Mouse (Mus musculus): ENCODE data around the gene Ugt1a9. TPM values are rescaled to one million over a fixed set of nuclear protein-coding genes. Genes with fewer than 3 reads are reported as not detected.
"Not testable (repeated sequence)": the region's sequence is repeated elsewhere in the genome, so short reads cannot be mapped to it uniquely, and the experiment has no call there.

The Ugt1a9 gene
- not detected for total RNA-seq (2021)
- long read RNA-seq, experiment 1: 0 reads
- long read RNA-seq, experiment 2: 0 reads

DNA sequence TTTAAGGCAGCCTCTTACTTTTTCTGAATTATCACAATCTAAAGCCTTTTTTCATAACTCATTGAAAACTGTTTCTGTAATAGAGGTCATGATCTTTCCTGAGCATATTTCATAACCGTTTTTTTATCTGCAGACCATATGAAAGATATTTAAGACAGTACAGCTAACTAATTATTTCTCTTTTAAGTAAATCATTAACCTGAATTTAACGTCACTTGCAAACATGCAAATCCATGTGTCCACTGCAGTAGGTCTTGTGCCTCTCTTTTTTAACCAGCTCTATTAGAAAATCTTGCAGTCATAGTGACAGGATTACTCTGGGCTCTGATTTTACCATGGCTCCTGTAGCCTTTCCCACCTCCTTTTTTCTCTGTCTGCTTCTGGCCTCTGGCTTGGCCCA, at the start of gene Ugt1a9:
TSS of gene Ugt1a9 (plus strand) at position 306 of the 400 bp plus-strand sequence.
- intact Hi-C loops (cut with DNase I): no loop called here
- no peak for DNase-seq

- intact Hi-C loops (cut with DNase I); DNase-seq: not testable (repeated sequence)
These were observed 45.4 kb upstream of the Ugt1a9 start for GRCm38 (mm10) chr1:88025244-88025643.

GRCm38 (mm10) chr1:88043044-88043443, 27.6 kb upstream of the Ugt1a9 start:
- intact Hi-C loops (cut with DNase I): not testable (repeated sequence)

DNA sequence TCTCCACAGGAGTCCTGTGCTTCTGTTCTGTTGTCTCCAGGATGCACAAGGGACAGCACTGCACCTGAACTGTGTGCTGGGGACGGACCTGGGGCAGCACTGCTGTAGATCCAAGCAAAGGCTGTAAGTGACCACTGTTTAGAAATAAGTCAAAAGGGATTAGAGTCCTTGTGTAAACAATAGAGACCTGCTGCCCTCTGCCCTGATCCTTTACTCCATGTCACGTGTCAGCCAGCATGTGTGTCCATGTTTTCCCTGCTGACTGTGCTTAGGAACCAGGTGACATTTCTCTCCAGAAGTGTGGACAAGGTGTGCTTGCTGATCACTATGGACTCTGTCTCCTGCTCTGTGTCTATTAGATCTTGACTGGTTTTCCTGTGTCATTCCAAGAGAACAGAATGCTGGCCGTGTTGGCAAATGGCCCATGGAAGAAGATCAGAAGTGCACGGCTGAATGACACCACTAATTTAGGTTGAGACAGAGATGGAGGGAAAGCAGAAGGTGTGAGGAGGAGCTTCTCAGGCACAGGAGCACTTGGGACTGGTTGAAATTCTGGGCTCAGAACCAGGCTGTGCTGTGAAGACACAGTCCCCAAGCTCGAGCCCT, 25.7 kb upstream of the Ugt1a9 start:
- DNase-seq; intact Hi-C loops (cut with DNase I): not testable (repeated sequence)

More at GRCm38 (mm10) chr1:88043044-88043443, 27.6 kb upstream of the Ugt1a9 start:
- not testable (repeated sequence) for DNase-seq

GRCm38 (mm10) chr1:88047408-88047807, 23.2 kb upstream of the Ugt1a9 start:
- not testable (repeated sequence) for DNase-seq

GRCm38 (mm10) chr1:88055088-88055487, 15.5 kb upstream of the Ugt1a9 start, which contains the start of gene Ugt1a10:
Gene Ugt1a10, plus strand, starts transcription at chr1:88055388.
- DNase-seq: no peak
- intact Hi-C loops (cut with DNase I): no loop called here

More at GRCm38 (mm10) chr1:88047408-88047807, 23.2 kb upstream of the Ugt1a9 start:
- intact Hi-C loops (cut with DNase I): not testable (repeated sequence)

- DNase-seq; intact Hi-C loops (cut with DNase I): not testable (repeated sequence)
These were observed 4.0 kb upstream of the Ugt1a9 start for GRCm38 (mm10) chr1:88066472-88067102.

DNA sequence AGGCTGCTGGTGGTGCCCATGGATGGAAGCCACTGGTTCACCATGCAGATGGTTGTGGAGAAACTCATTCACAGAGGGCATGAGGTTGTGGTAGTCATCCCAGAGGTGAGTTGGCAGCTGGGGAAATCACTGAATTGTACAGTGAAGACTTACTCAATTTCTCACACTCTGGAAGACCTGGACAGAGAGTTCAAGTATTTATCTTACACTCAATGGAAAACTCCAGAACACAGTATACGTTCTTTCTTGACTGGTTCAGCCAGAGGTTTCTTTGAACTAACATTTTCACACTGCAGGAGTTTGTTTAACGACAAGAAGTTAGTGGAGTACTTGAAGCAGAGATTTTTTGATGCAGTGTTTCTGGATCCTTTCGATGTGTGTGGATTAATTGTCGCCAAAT, 302 bp downstream of the Ugt1a9 start:
- DNase-seq: no peak
- intact Hi-C loops (cut with DNase I): no loop called here

DNA sequence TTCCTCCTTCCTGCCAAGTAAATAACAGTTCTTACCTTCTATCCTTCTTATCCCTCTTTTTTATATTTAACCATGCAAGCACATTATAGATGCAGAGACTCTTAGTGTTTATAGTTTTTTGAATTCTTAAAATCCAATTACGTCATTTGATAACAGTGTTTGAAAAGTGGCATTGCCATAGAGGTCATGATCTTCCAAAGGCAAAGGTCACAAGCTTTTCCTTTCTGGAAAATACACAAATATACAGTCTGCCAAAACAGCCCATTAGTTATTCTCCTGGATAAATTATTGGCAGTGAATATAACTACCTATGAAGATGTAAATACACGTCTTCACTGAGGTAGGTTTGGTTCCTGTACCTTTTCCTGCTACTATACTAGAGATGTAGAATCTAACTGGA, 3.9 kb downstream of the Ugt1a9 start:
- intact Hi-C loops (cut with DNase I): no loop called here
- DNase-seq: no peak

GRCm38 (mm10) chr1:88077128-88077527, 6.5 kb downstream of the Ugt1a9 start:
- intact Hi-C loops (cut with DNase I): no loop called here
- DNase-seq: no peak

- intact Hi-C loops (cut with DNase I): no loop called here
- no peak for DNase-seq
These were observed 11.1 kb downstream of the Ugt1a9 start for GRCm38 (mm10) chr1:88081670-88082069.

DNA sequence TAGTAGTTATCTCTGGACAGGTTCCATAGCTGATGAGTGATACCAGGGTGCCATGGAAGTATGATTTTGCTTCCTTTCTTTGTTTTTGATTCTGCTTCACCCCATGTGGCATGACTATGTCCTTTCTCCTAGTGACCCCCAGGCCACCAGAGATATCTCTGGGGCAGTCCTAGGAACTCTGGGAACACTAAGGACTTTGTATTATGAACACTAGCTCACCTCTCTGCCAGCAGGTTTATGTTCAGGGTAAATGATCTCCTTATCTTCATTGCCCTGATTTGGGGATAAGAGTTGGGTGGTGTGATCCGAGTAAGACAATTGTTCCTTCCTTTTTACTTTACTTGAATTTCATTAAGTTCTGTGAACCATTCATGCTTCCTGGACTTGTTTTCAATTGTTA, 15.5 kb downstream of the Ugt1a9 start:
- DNase-seq: no peak
- intact Hi-C loops (cut with DNase I): no loop called here

GRCm38 (mm10) chr1:88087513-88087912, 16.9 kb downstream of the Ugt1a9 start, which contains the start of gene Ugt1a8:
Gene Ugt1a8, plus strand, starts transcription at chr1:88087813.
- intact Hi-C loops (cut with DNase I): no loop called here
- no peak for DNase-seq

DNA sequence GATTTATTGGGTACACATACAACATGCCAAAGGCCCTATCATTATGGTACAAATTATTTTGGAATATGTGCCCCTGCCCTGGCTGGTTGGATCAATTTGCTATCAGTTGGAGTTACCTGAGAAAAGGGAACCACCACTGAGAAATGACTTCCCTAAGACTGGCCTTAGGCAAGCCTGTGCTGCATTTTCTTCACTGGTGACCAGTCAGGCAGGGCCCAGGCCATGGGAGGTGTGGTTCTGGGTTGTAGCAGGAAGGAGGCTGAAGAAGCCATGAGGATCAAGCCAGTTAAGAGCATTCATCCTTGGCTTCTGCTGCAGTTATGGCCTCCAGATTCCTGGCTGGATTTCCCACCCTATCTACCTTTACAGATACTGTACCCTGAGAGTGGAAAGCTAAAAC, 21.7 kb downstream of the Ugt1a9 start:
- intact Hi-C loops (cut with DNase I): no loop called here
- no peak for DNase-seq

DNA sequence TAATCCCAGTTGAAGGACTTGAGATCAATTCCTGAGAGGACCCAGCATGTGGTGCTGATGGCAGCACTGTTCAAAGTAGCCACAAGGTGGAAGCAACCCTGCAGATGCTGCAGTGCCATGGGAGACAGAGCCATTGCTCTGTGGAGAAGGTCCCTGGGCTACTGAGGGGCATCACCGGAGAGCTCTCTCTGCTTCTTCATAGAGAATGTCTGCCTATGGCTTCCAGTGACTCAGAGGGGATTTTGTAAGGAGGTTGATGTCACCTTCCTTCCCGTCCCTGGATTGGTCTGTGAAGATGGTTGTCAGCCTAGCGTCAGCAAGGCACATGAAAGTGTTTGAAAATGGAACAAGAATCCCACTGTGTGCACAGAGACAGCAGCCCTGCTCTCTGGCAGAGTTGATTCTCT, 23.7 kb downstream of the Ugt1a9 start:
- DNase-seq; intact Hi-C loops (cut with DNase I): not testable (repeated sequence)

GRCm38 (mm10) chr1:88094941-88095492, 24.4 kb downstream of the Ugt1a9 start, which contains the start of gene Ugt1a7c:
Gene Ugt1a7c, plus strand, starts transcription at chr1:88095062.
- intact Hi-C loops (cut with DNase I): no loop called here
- DNase-seq: peak; percentile 29 to 34

GRCm38 (mm10) chr1:88098546-88098945, 27.9 kb downstream of the Ugt1a9 start:
- DNase-seq; intact Hi-C loops (cut with DNase I): not testable (repeated sequence)

DNA sequence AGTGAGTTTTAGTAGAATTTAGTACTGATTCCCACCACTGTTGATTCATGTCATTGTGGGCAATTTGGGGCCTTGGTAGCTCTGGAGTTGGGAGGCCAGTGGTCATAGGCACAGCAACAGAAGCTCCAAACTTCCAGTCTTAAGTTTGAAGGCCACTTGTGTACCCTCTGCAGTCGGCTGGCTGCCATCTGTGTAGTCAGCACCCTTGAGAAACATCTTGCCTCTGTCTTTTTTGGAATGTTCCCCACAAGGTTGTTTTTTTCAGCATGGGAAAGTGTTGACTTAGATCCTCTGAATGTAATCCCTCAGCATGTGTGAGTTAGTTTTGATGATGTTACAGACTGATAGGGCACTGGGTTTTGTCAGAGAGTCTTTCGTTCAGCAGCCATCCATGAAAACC, 29.1 kb downstream of the Ugt1a9 start:
- DNase-seq; intact Hi-C loops (cut with DNase I): not testable (repeated sequence)

GRCm38 (mm10) chr1:88103019-88103418, 32.4 kb downstream of the Ugt1a9 start, which contains the start of gene Ugt1a6b:
Gene Ugt1a6b, plus strand, starts transcription at chr1:88103252.
- DNase-seq; intact Hi-C loops (cut with DNase I): not testable (repeated sequence)

DNA sequence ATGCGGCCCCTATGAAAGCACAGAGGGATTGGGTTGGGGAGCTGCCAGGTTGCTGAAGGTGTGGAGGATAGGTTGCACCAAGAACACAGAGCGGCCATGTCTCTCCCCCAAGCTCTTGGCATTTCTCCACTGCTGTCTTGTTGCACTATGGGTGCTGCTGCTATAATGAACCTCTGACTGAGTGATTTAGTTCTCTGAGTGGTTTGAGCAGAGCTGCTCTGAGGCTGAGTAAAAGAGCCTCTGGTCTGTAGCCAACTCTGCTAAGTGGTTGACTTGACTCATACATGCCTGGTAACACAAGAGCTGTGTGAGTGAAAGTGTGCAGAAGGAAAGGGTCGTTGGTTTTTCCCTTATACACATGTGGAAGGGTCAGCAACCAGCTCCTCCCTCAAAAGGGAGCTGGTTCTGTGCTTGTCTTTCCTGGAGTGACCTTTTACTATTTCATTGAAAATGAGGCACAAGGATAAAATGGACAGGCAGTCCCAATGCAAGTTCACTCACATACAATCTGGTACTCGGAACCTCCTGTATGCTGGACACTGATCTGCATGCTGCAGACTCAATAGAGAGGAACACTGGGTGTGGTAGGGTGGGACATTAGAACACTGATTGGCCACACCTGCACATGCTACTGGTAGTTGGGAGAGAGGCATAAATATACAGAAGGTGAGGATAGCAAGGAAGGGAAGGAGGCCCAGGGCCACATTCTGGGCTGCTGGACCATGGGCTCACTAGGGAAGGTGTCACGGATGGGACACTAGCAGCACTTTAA, 33.3 kb downstream of the Ugt1a9 start:
- DNase-seq: not testable (repeated sequence)

More for the DNA sequence above, 33.3 kb downstream of the Ugt1a9 start:
- intact Hi-C loops (cut with DNase I): not testable (repeated sequence)
